Mouse (Mus musculus) ovary, postnatal 10 days (tissue): ENCODE measurements around the gene Serinc4.
"Not testable (repeated sequence)": the region's sequence is repeated elsewhere in the genome, so short reads cannot be mapped to it uniquely, and the experiment has no call there.

Experiments
- DNase-seq: peaks from one replicate; pipeline ENCODE4 v3.0.0; 2022; ENCODE audit warnings: low spot score

Gene Serinc4

DNA sequence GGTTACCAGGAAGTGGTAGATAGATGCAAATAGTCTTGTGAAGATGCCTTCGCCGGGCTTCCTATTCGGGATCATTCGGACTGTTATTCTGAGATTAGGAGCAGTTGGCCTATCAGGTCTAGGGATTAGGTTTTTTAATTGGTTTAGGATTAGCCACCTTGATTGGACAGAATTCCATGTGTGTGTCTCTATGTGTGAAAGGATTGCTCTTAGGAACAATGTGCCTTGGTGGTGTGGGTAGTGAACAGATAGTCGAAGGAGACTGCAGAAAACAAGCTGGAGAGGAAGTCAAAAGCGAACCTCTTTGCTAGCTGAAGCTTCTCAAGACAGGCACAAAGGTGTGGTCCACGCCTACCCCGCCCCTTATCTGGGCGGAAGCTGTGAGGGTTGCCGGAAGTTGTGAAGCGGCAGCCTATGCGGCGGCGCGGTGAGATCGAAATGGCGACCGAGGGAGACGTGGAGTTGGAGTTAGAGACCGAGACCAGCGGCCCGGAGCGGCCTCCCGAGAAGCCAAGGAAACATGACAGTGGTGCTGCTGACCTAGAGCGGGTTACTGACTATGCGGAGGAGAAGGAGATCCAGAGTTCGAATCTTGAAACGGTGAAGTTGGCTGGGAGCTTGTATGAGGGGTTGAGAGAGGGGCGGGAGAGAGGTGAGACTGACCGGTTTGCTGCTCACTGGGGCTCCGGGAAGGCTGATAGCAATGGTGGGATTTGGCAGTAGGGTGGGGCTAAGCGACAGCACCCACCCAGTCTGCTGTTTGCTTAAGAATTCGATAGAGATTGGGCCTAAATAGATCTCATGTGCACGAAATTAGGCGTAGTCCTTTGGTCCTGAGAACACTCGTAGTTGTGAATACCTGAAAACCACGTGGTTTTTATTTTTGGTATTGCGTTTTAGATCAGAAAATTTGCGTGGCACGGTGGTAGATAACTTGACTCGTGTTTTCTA is at the start of gene Serinc4:
Gene Serinc4, minus strand, starts transcription at position 90 of the 951 bp plus-strand sequence.
- peak; percentile 65 for DNase-seq

DNA sequence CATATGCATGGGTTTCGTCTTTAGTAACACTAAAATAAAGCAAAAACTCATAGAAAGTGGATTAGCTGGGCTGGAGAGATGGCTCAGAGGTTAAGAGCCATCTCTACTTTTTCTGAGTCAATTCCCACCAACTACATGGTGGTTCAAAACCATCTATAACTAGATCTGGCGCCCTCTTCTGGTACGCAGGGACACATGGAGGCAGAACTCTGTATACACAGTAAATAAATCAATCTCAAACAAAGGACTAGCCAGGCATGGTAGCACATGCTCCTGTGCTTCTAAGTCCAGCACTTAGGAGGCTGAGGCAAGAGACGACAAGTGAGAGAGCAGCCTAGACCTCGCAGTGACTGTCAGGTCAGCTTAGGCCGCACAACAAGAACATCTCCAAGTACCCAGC is 45.0 kb upstream of the Serinc4 start:
- not testable (repeated sequence) for DNase-seq

DNA sequence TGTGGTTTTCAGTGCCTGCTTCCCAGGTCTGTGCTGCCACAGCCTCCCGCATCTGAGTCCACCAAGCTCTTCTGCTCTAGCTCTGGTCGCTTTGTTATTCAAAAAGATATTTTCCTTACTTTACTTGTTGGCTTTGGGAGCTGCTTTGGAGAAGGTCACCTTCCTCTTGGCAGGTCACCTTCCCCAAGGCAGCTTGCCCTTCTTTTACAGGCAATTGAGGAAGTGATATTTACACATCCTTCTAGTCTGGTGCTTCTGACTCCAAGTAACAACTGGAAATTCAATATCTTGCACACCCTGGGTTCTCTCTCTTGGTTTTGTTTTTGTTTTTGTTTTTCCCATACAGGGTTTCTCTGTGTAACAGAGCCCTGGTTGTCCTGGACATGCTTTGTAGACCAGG is 27.8 kb upstream of the Serinc4 start:
- DNase-seq = not testable (repeated sequence)

DNA sequence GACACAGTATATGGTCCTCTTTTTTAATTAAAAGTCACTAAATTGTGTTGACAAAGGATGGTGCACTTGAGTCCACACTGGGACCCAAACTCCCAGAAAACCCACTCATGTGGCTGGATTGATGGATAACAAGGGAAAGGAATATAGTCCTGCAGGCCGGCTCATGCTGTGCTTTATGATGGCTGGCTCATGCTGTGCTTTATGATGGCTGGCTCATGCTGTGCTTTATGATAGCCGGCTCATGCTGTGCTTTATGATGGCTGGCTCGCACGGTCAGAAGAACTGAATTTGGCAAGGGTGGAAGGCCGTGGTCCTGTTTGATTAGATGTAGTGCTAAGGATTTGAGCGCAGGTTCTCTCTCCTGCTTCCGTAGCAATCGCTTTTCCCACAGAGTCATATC is 27.0 kb upstream of the Serinc4 start:
- no peak for DNase-seq

DNA sequence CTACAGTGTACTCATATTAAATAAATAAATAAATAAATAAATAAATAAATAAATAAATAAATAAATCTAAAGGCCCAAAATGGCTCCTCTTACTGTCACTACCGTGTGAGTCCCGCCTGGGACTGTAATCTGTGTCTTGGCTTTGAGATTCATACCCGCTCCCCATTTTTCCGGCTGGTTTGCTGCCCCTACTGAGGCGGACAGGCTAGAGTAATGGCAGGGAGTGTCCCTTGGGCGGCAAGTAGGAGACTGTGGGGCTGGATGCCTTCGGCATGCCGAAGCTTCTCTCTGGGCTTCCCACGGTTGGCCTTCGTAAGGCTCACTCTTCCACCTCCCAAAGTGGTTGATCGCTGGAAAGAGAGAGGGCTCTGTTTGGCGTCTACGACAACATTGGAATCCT is 24.3 kb upstream of the Serinc4 start:
- not testable (repeated sequence) for DNase-seq

DNA sequence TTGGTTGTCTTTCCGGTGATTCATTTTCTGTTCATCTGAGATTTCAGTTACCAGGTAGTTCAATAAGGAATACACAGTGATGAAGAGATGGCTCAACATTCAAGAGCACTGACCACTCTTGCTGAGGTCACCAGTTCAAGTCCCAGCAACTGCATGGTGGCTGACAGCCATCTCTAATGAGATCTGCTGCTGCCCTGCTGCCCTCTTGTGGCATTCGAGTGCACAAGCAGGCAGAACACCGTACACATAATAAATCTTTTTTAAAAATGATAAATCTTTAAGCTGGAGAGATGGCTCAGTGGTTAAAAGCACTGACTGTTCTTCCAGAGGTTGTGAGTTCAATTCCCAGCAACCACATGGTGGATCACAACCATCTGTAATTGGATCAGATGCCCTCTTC is 23.9 kb upstream of the Serinc4 start:
- DNase-seq = no peak

DNA sequence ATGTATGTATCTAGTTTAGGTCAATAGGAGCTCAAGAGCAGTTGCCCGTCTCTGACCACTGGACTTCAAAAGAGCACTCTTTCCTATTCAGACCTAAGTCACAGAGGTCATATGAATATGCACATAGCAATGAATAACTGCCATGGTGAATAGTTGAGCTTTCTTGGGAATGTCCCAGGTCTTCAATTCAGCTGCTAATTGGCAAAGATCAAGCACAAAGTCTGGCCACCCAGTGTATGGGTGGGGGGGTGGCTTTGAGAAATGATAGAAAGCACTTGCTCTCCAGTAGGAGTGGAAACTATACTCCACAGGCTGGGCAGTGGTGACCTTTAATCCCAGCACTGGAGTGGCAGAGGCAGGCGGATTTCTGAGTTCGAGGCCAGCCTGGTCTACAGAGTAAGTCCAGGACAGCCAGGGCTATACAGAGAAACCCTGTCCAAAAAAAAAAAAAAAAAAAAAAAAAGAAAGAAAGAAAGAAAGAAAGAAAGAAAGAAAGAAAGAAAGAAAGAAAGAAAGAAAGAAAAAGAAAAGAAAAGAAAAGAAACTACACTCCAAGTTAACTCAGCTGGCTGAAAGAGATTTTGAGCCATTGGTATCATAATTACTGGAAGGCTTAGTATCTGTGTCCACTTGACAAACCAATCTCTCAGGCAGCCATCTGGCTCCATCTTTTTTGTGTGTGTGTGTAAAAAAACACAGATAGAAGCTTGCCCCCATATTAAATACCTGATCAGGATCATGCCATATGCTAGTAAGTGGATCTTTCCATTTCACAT is 21.1 kb upstream of the Serinc4 start:
- no peak for DNase-seq

DNA sequence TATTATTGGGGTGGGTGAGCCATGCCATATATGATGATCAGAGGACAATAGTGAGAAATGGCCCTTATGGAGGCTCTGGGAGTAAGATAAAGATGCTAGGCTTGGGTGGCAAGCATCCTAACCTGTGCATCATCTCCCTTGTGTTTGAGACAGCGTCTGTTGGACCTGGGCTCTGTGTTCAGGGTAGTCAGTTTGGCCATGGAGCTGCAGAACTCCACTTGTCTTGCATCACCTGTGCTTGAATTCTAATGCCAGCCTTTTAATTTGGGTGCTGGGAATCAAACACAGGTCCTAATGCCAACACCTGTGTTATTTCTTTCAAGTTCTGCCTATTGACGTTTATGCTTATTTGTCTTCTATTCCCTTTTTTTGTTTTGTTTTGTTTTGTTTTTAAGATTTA is 18.7 kb upstream of the Serinc4 start:
- DNase-seq = not testable (repeated sequence)

DNA sequence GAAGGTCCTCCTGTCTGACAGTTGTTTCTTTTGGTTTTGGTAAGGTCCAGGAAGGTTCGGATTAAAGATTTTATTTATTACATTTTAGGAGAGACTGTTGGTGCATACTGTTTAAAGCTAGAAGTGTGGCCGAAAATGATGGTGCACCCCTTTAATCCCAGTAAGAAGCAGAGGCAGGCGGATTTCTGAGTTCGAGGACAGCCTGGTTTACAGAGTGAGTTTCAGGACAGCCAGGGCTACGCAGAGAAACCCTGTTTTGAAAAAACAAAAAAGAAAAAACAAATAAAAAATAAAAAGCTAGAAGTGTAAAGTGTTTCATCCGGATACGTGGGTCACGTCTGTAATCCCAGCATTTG is 17.6 kb upstream of the Serinc4 start:
- no peak for DNase-seq

DNA sequence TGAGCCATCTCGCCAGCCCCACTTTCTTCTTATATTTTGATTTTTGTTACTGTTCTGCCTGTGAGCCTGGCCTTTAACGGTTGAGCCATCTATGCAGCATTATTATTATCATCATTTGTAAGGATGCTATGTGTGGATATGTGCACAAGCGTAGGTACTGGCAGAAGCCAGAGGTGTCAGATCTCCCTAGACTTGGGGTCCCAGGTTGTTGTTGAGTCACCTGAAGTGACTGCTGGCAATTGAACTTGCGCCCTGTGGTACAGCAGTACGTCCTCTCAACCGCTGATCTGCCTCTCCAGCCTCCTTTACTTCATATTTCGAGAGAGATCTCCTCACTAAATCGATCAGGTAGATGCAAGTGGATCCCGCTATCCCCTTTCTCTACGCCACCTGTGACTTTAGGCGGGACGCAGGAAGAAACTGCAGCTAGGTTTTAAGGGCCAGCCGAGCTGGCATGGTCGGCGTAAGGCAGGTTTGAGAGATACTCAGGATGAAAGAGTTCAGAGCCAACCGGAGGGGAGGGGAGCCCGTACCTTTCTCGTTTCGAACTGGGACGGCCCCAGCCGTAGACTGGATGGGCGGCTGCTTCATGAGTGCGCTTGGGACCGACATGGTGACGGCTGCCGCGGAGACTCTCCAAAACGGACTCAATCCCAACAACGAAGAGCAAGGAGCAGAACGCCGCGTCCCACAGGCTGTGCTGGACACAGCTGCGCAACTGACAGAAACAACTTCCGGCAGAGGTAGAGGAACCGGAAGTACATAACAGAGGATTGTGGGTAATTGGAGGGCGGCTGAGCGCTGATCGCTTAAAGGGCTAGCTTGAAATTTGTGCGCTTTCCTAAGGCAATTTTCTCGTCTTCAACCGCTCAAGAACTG is 17.0 kb upstream of the Serinc4 start, which contains the start of gene Mfap1b:
Gene Mfap1b, minus strand, starts transcription at position 767 of the 879 bp plus-strand sequence.
- peak; percentile 36 for DNase-seq

DNA sequence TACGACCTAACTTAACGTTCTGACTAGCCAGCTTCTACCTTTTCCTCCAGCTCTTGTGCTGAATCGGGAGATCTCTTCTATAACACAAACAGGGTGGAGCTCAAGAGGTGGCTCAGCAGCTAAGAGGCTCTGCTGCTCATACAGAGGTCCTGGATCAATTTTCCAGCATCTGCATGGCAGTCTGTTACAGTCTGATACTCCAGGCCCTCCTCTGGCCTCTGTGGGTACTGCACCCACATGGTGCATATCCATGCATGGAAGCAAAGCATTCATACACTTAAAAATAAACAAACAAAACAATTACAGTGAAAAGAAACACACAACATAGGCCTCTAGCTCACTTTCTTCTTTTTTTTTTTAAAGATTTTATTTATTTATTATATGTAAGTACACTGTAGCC is 16.2 kb upstream of the Serinc4 start:
- DNase-seq = not testable (repeated sequence)

DNA sequence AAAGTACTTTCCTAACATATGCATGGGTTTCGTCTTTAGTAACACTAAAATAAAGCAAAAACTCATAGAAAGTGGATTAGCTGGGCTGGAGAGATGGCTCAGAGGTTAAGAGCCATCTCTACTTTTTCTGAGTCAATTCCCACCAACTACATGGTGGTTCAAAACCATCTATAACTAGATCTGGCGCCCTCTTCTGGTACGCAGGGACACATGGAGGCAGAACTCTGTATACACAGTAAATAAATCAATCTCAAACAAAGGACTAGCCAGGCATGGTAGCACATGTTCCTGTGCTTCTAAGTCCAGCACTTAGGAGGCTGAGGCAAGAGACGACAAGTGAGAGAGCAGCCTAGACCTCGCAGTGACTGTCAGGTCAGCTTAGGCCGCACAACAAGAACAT is 12.4 kb upstream of the Serinc4 start:
- not testable (repeated sequence) for DNase-seq

DNA sequence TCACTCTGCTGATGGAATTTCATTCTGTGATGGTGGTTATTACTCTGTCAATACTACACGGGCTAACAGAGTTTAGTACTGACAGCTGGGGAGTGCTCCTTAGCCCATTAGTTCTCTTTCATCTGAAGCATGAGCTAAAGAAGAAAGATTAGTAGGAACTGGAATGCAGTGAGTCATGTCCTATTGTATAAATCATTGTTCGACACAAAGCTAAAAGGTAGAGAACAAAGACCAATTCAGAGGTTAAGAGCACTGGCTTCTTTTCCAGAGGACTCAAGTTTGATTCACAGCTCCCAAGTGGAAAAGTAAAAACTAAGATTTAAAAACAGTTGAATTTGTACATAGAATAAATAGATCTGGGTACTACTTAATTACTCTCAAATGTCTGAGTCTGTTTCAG is 3.5 kb upstream of the Serinc4 start:
- DNase-seq = no peak

DNA sequence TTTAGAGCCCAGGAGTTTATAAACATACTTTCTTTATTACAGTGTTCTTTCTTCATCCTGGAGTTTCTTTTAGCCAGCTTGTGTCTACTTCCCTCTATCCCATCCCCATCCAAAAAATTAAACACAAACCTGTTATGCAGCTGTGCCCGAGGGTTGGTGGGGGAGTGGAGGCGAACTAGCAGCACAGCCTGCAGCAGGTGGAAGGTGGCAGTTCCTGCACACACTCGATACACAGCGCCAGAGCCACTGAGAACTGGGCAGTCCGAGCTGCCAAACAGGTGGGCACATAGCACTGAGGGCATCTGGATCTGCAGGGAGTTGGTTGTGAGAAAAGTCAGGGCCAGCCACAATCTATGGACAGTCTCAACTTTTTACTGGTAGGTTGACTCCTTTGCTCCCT is 1.0 kb downstream of the Serinc4 start:
- DNase-seq = no peak

DNA sequence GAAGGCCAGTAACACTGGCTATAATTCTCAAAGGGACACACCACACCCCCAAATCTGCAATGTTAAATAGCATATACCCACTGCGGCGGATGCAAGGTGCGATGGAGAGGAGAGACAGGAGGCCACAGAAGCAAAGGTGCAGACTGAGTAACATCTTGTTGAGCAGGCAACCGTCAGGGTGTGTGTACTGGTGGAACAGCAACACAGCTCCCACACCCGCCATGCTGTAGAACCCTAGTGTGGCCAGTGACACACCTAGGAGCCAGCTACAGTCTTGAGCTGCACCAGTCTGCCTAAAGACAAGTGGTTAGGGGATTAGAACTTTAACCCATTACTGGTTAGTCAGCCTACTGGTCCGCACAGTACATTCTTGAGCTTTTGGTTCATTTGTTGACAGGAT is 2.7 kb downstream of the Serinc4 start:
- DNase-seq = no peak

DNA sequence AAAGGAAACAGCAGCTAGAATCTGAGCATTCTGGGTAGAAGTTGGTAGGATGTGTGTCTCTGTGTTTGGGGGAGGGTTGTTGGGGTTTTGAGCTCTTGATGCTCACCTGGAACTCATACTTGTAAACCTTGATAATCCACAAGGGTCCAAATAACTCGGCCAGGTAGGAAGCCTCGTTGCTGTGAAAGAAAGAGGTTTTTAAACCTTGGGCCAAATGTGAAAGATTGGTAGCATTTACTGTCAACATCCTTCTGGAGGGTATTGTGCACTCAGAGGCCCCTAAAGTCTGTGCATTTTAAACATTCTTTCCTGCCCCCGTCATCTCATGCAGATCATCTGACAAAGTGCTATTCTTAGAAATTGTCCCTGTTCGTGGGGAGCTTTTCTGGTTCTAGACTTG is 3.6 kb downstream of the Serinc4 start, which contains the start of gene Hypk:
Gene Hypk, plus strand, starts transcription at position 301 of the 400 bp plus-strand sequence.
- no peak for DNase-seq

DNA sequence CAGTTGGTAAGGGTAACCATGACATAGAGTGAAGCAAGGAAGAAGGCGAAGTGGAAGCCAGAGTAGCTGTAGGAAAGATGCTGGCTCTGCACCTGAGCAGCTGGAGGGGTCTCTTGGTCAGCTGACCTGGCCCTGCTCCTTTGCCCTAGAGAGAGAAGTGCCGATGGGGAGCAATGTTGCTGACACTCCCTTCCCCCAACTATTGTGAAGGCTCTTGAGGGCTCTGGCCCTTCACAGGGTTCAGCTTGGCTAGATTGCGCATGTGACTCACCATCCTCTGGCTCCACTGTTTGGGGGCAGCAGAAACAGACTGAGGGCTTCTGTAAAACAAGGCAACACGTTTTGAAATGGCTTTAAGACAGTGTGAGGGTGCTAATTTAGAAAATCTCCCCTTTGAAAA is 4.2 kb downstream of the Serinc4 start:
- DNase-seq = no peak

DNA sequence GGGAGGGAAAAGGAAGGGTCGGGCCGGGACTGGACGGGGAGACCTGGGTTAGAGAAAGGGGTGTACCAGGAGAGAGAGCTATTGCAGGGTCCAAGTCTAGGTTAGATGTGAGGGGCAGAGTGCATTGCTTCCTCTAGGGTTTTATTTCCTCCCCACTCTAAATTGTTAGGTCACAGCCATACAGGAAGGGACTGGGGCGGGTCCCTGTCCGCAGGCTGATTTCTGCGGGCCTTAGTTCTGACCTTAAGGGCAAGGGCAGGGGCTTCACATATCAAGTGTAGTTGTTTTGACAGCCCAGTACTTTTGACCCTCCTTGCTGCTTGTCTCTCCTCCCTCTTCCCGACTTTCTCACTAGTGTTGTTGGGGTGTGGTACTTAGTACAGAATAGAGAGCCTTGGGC is 6.5 kb downstream of the Serinc4 start:
- DNase-seq = no peak

DNA sequence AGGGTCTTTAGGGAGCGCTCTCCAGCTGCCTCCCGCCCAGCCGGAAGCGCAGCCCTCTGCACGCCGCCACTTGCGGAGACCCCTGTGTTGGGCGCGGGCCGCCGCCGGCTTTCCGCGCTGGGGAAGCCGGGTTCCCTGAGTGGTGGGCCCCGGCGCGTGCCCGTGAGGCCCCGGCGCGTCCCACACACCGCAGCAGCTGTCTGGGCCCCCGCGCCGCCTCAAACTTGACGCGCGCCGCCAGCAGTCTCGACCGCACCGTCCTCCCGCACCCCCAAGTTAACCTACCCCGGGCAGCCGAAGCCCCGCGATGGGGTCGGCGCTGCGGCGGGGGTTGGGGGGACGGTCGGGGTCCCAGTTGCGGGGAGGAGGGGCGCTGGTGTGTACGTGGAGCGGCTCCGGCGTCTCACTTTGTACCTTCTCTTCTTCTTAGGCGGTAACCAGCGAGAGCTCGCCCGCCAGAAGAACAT is 7.0 kb downstream of the Serinc4 start:
- no peak for DNase-seq

DNA sequence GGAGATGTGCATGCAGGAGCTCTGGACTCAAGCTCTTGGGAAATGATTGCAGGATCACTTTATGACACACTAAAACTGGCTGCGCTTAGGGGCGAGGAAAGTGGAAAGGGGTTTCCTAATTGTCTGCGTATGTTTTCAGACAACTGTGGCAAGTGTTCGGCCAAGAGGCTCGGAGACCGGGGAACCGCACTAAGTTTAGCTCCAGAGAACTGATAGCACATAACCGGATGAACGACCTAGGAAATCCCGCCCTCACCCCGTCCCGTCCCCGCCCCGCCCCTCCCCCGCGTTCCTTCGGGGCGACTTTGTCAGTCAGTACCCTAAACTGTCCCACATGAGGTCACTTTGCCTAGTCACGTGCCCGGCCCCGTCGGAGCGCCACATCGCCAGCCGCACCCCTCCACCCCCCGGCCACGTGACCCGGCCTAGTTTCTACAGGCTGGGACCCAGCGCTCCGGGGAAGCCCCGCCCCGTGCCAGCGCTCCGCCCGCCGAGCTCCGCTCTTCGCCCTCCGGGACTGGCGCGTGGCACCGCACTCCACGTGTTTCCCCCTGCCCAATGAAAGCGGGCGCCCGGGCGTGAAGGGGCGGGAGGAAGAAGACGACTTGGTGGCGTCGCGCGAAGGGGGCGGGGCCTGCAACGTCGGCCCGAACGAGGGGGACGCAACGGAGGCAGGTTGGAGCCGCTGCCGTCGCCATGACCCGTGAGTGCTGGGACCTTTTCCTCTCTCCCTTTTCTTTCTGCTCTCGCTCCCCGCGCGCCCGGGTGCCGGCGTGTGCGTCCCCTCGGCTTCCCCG is 7.6 kb downstream of the Serinc4 start, which contains the start of gene Serf2:
Gene Serf2, plus strand, starts transcription at position 457 of the 797 bp plus-strand sequence.
- peak; percentile 96 for DNase-seq

DNA sequence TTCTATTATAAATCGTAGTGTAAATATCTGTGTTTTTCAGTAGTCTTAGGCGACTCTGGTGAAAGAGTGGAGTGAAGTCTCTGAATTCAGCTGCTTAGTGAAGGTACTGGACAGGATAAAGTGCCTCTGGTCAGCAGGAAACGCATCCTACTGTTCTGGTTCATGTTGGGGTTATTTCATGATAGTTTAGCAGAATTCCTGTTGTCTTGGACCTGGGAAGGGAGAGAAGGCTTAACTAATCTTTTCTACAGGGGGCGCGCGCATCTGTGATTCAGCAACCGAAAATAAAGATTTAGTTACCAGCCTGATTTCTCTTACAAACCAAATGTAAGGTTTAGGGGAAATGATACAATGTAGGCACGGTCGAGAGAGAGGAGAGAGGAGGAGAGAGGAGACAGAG is 8.4 kb downstream of the Serinc4 start:
- no peak for DNase-seq
